Mouse (Mus musculus) cerebellum, adult 11-12 months (tissue): Measurements from ENCODE around the gene Stim1.

Experiments
- DNase-seq: peaks from one replicate; pipeline ENCODE4 v3.0.0; 2022

Gene Stim1

GRCm38 (mm10) chr7:102310266-102310665 is 42.7 kb downstream of the Stim1 start:
- no peak for DNase-seq

GRCm38 (mm10) chr7:102310821-102311220 is 43.2 kb downstream of the Stim1 start:
- no peak for DNase-seq

GRCm38 (mm10) chr7:102312840-102313534 is 45.4 kb downstream of the Stim1 start:
- DNase-seq = no peak

- no peak for DNase-seq
Observed at GRCm38 (mm10) chr7:102313535-102313863, 45.9 kb downstream of the Stim1 start.

GRCm38 (mm10) chr7:102314107-102314506 is 46.5 kb downstream of the Stim1 start:
- no peak for DNase-seq

- DNase-seq = no peak
Observed at GRCm38 (mm10) chr7:102314908-102315307, 47.3 kb downstream of the Stim1 start.

- no peak for DNase-seq
Observed at GRCm38 (mm10) chr7:102315435-102315834, 47.8 kb downstream of the Stim1 start.

- no peak for DNase-seq
Observed at GRCm38 (mm10) chr7:102317583-102318168, 50.1 kb downstream of the Stim1 start.

- DNase-seq = no peak
Observed at GRCm38 (mm10) chr7:102322137-102322536, 54.5 kb downstream of the Stim1 start.

GRCm38 (mm10) chr7:102326323-102326722 is 58.7 kb downstream of the Stim1 start:
- no peak for DNase-seq

GRCm38 (mm10) chr7:102330270-102330669 is 62.7 kb downstream of the Stim1 start:
- DNase-seq = no peak

- DNase-seq = no peak
Observed at GRCm38 (mm10) chr7:102331476-102331875, 63.9 kb downstream of the Stim1 start.

- DNase-seq = no peak
Observed at GRCm38 (mm10) chr7:102333741-102334140, 66.1 kb downstream of the Stim1 start.

- DNase-seq = no peak
Observed at GRCm38 (mm10) chr7:102337326-102337725, 69.7 kb downstream of the Stim1 start.

- DNase-seq = peak; percentile 45
Observed at GRCm38 (mm10) chr7:102337898-102338297, 70.3 kb downstream of the Stim1 start.

GRCm38 (mm10) chr7:102338956-102339355 is 71.3 kb downstream of the Stim1 start:
- DNase-seq = no peak

GRCm38 (mm10) chr7:102345893-102346292 is 78.3 kb downstream of the Stim1 start:
- no peak for DNase-seq

- no peak for DNase-seq
Observed at GRCm38 (mm10) chr7:102347327-102347726, 79.7 kb downstream of the Stim1 start.

GRCm38 (mm10) chr7:102348681-102349080 is 81.1 kb downstream of the Stim1 start:
- no peak for DNase-seq

- DNase-seq = no peak
Observed at GRCm38 (mm10) chr7:102349236-102349635, 81.6 kb downstream of the Stim1 start.

- DNase-seq = no peak
Observed at GRCm38 (mm10) chr7:102353420-102353819, 85.8 kb downstream of the Stim1 start.

- no peak for DNase-seq
Observed at GRCm38 (mm10) chr7:102358124-102358523, 90.5 kb downstream of the Stim1 start.

- DNase-seq = no peak
Observed at GRCm38 (mm10) chr7:102361297-102361696, 93.7 kb downstream of the Stim1 start.

- no peak for DNase-seq
Observed at GRCm38 (mm10) chr7:102363853-102364252, 96.2 kb downstream of the Stim1 start.

GRCm38 (mm10) chr7:102369661-102370060 is 102.1 kb downstream of the Stim1 start:
- DNase-seq = peak; percentile 91
